Mouse (Mus musculus): ENCODE data around the gene Slc10a7. TPM values are rescaled to one million over a fixed set of nuclear protein-coding genes. Genes with fewer than 3 reads are reported as not detected.
"Not testable (repeated sequence)": the region's sequence is repeated elsewhere in the genome, so short reads cannot be mapped to it uniquely, and the experiment has no call there.

Slc10a7 gene
- polyA plus RNA-seq, 2 experiments: 3.3 to 4.4 TPM

- H3K36me3 ChIP-seq (replicated peaks; ENCODE audit: control insufficient read depth, insufficient read depth, low read depth): no peaks in the 10 kb centered on the region; the same call in 1 of the 2 replicates
- no peak overlapping the region for H3K4me2 ChIP-seq (ENCODE audit: low read depth)
- no peaks in the 10 kb centered on the region for H3K27me3 ChIP-seq (ENCODE audit: control insufficient read depth, insufficient read depth, low read length)
- no peak overlapping the region for H3K9ac ChIP-seq (replicated peaks)
- no peaks in the 10 kb centered on the region for H3K4me1 ChIP-seq (replicated peaks; ENCODE audit: control insufficient read depth in 2 of 2, insufficient read depth in 2 of 2, low read length in 1 of 2)
- no peak overlapping the region for H3K27ac ChIP-seq
- H3K9me3 ChIP-seq (ENCODE audit: control insufficient read depth, low read length): no peaks in the 10 kb centered on the region
- DNase-seq (ENCODE audit: low read depth in 3 of 3, low spot score in 3 of 3) (no peak), ATAC-seq (ENCODE audit: insufficient read depth) (no peak)
- no peak overlapping the region for H3K4me3 ChIP-seq (ENCODE audit: insufficient read depth in 1 of 2, low read depth in 2 of 2, low read length in 2 of 2)
- WGBS (ENCODE audit: insufficient replicate concordance): 42% methylated on average over 2 of the region's 2 CpGs
- TF ChIP-seq EP300 (IDR thresholded peaks at IDR 0.05; ENCODE audit: low read depth): no peak
- TF ChIP-seq CTCF (IDR thresholded peaks at IDR 0.05; ENCODE audit: low read depth): no peak
Measured at GRCm38 (mm10) chr8:78544545-78544944, 35.4 kb downstream of the Slc10a7 start.

- not testable (repeated sequence) for H3K4me1 ChIP-seq (replicated peaks; ENCODE audit: control insufficient read depth in 2 of 2, insufficient read depth in 2 of 2, low read length in 1 of 2); H3K27me3 ChIP-seq (ENCODE audit: control insufficient read depth, insufficient read depth, low read length); DNase-seq (ENCODE audit: low read depth in 3 of 3, low spot score in 3 of 3); H3K27ac ChIP-seq; H3K4me2 ChIP-seq (ENCODE audit: low read depth); H3K9ac ChIP-seq (replicated peaks); ATAC-seq (ENCODE audit: insufficient read depth); H3K9me3 ChIP-seq (ENCODE audit: control insufficient read depth, low read length); H3K36me3 ChIP-seq (replicated peaks; ENCODE audit: control insufficient read depth, insufficient read depth, low read depth); H3K4me3 ChIP-seq (ENCODE audit: insufficient read depth in 1 of 2, low read depth in 2 of 2, low read length in 2 of 2)
- 26% methylated on average over 6 of the region's 14 CpGs for WGBS (ENCODE audit: insufficient replicate concordance)
Measured at GRCm38 (mm10) chr8:78545153-78545817, 36.1 kb downstream of the Slc10a7 start.

DNA sequence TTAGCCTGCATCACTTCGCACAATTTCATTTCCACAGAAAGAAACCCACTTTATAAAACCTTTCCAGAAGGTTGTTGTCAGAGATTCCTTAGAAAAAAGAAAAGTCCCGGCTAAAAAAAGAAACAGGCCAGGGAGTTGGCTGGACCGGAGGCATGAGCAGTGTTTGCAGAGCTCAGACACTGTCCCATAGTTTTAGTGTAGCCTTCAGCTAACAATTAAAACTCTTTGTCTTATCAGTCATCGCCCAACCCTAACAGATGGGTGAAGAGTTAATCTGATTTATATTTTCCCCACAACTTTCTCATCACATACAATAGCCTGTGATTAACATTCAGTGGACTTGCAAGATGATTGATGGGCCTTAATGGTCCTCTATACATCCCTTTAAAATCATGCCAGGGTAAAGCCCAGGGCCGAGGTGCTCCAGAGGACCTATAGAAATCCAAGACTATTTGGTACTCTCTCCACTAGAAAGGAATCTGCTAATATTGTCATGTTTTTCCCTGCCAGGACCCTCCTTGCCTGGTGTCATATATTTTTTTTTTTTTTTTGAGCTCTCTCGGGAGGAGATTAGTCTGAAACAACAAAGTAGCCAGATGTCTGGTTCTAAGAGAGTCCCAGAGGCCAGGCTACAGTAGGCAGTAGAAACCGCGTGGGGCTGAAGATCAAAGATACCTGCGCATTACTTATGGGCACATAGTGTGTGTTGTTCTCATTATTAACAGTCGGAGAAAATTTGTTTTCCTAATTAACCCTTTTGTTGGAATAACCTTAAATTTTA is 41.0 kb downstream of the Slc10a7 start:
- no peak overlapping the region for H3K4me2 ChIP-seq (ENCODE audit: low read depth)
- no peak overlapping the region for H3K27ac ChIP-seq
- H3K9ac ChIP-seq (replicated peaks): no peak overlapping the region
- H3K27me3 ChIP-seq (ENCODE audit: control insufficient read depth, insufficient read depth, low read length): no peaks in the 10 kb centered on the region
- H3K4me1 ChIP-seq (replicated peaks; ENCODE audit: control insufficient read depth in 2 of 2, insufficient read depth in 2 of 2, low read length in 1 of 2): no peaks in the 10 kb centered on the region
- DNase-seq (ENCODE audit: low read depth in 3 of 3, low spot score in 3 of 3) (no peak), ATAC-seq (ENCODE audit: insufficient read depth) (no peak)
- no peak overlapping the region for H3K4me3 ChIP-seq (ENCODE audit: insufficient read depth in 1 of 2, low read depth in 2 of 2, low read length in 2 of 2)
- TF ChIP-seq EP300 (IDR thresholded peaks at IDR 0.05; ENCODE audit: low read depth) (no peak), CTCF (IDR thresholded peaks at IDR 0.05; ENCODE audit: low read depth) (no peak)
- H3K9me3 ChIP-seq (ENCODE audit: control insufficient read depth, low read length): no peaks in the 10 kb centered on the region
- H3K36me3 ChIP-seq (replicated peaks; ENCODE audit: control insufficient read depth, insufficient read depth, low read depth): no peaks in the 10 kb centered on the region
- WGBS (ENCODE audit: insufficient replicate concordance): 74% methylated on average over 10 of the region's 10 CpGs

- H3K9me3 ChIP-seq (ENCODE audit: control insufficient read depth, low read length): no peaks in the 10 kb centered on the region
- ATAC-seq (ENCODE audit: insufficient read depth) (no peak), DNase-seq (ENCODE audit: low read depth in 3 of 3, low spot score in 3 of 3) (no peak)
- TF ChIP-seq EP300 (IDR thresholded peaks at IDR 0.05; ENCODE audit: low read depth) (no peak), CTCF (IDR thresholded peaks at IDR 0.05; ENCODE audit: low read depth) (no peak)
- WGBS (ENCODE audit: insufficient replicate concordance): 72% methylated on average over 2 of the region's 2 CpGs
- H3K27me3 ChIP-seq (ENCODE audit: control insufficient read depth, insufficient read depth, low read length): no peaks in the 10 kb centered on the region
- H3K9ac ChIP-seq (replicated peaks): no peak overlapping the region
- H3K4me3 ChIP-seq (ENCODE audit: insufficient read depth in 1 of 2, low read depth in 2 of 2, low read length in 2 of 2): no peak overlapping the region
- H3K27ac ChIP-seq: no peak overlapping the region
- no peak overlapping the region for H3K4me2 ChIP-seq (ENCODE audit: low read depth)
- no peaks in the 10 kb centered on the region for H3K4me1 ChIP-seq (replicated peaks; ENCODE audit: control insufficient read depth in 2 of 2, insufficient read depth in 2 of 2, low read length in 1 of 2)
- no peaks in the 10 kb centered on the region for H3K36me3 ChIP-seq (replicated peaks; ENCODE audit: control insufficient read depth, insufficient read depth, low read depth)
Measured at GRCm38 (mm10) chr8:78550752-78551134, 41.6 kb downstream of the Slc10a7 start.

- no peak overlapping the region for H3K4me3 ChIP-seq (ENCODE audit: insufficient read depth in 1 of 2, low read depth in 2 of 2, low read length in 2 of 2)
- H3K27ac ChIP-seq: no peak overlapping the region
- H3K4me2 ChIP-seq (ENCODE audit: low read depth): no peak overlapping the region
- H3K36me3 ChIP-seq (replicated peaks; ENCODE audit: control insufficient read depth, insufficient read depth, low read depth): no peaks in the 10 kb centered on the region
- no peaks in the 10 kb centered on the region for H3K9me3 ChIP-seq (ENCODE audit: control insufficient read depth, low read length)
- DNase-seq (ENCODE audit: low read depth in 3 of 3, low spot score in 3 of 3): no peak
- no peak overlapping the region for H3K9ac ChIP-seq (replicated peaks)
- 77% methylated on average over 4 of the region's 4 CpGs for WGBS (ENCODE audit: insufficient replicate concordance)
- H3K4me1 ChIP-seq (replicated peaks; ENCODE audit: control insufficient read depth in 2 of 2, insufficient read depth in 2 of 2, low read length in 1 of 2): no peaks in the 10 kb centered on the region
- TF ChIP-seq EP300 (IDR thresholded peaks at IDR 0.05; ENCODE audit: low read depth) (no peak), CTCF (IDR thresholded peaks at IDR 0.05; ENCODE audit: low read depth) (no peak)
- no peak for ATAC-seq (ENCODE audit: insufficient read depth)
- no peaks in the 10 kb centered on the region for H3K27me3 ChIP-seq (ENCODE audit: control insufficient read depth, insufficient read depth, low read length)
Measured at GRCm38 (mm10) chr8:78555817-78556216, 46.7 kb downstream of the Slc10a7 start.

All from liver, embryonic 14.5 days (tissue).